Mouse (Mus musculus) C2C12 (cell line): Measurements from ENCODE around the gene Isca1. TPM values are rescaled to one million over a fixed set of nuclear protein-coding genes. Genes with fewer than 3 reads are reported as not detected.

Experiments used
- H3K27me3 ChIP-seq: one replicate; pipeline ENCODE4 v1.6.1; 2011; ENCODE audit not compliant: control insufficient read depth, insufficient read depth, insufficient read length
- H3K36me3 ChIP-seq: one replicate; pipeline ENCODE4 v1.6.1; 2011; ENCODE audit not compliant: control insufficient read depth, insufficient read depth
- H3K4me3 ChIP-seq: one replicate; pipeline ENCODE4 v1.5.1; 2011; ENCODE audit warnings: mild to moderate bottlenecking, control low read depth; ENCODE audit not compliant: poor library complexity, insufficient read depth, severe bottlenecking
- H3K79me2 ChIP-seq: one replicate; pipeline ENCODE4 v1.6.1; 2011; ENCODE audit not compliant: control insufficient read depth, insufficient read depth
- H3K79me3 ChIP-seq: one replicate; pipeline ENCODE4 v1.6.1; 2011; ENCODE audit warnings: low read depth, control low read depth
- H3ac ChIP-seq: one replicate; pipeline ENCODE3; 2011; ENCODE audit warnings: low read depth; ENCODE audit not compliant: control insufficient read depth, insufficient read length
- CEBPB ChIP-seq: IDR thresholded peaks from one replicate; pipeline ENCODE4 v1.6.1; 2011; ENCODE audit warnings: low read depth, mild to moderate bottlenecking, control low read depth, moderate library complexity
- CTCF ChIP-seq: IDR thresholded peaks from one replicate; pipeline ENCODE4 v1.5.1; 2011; ENCODE audit not compliant: control insufficient read depth, insufficient read depth, insufficient read length
- FOSL1 ChIP-seq: IDR thresholded peaks from one replicate; pipeline ENCODE4 v1.8.0; 2011; ENCODE audit warnings: mild to moderate bottlenecking, low read length; ENCODE audit not compliant: poor library complexity, insufficient read depth, severe bottlenecking
- MAX ChIP-seq: IDR thresholded peaks from one replicate; pipeline ENCODE4 v1.6.1; 2011; ENCODE audit warnings: mild to moderate bottlenecking, control low read depth
- MYOD1 ChIP-seq: IDR thresholded peaks from one replicate; pipeline ENCODE4 v1.6.1; 2011; ENCODE audit warnings: low read depth; ENCODE audit not compliant: control insufficient read depth, insufficient read length
- MYOG ChIP-seq: IDR thresholded peaks from one replicate; pipeline ENCODE4 v1.6.1; 2011; ENCODE audit not compliant: control insufficient read depth, insufficient read length; ENCODE audit errors: extremely low read depth
- USF1 ChIP-seq: IDR thresholded peaks from one replicate; pipeline ENCODE4 v1.6.1; 2011; ENCODE audit warnings: low read depth, mild to moderate bottlenecking, control low read depth, moderate library complexity
- polyA plus RNA-seq: library from polyadenylated mRNA; unstranded; fragments of >200 nt; fragmentation: generic; extraction: Trizol; gene quantifications from one replicate; pipeline ENCODE4 v1.2.1, GENCODE M21; 2012; ENCODE audit warnings: missing spikeins

Gene Isca1
- polyA plus RNA-seq, 1 experiment, result 43.2 TPM

DNA sequence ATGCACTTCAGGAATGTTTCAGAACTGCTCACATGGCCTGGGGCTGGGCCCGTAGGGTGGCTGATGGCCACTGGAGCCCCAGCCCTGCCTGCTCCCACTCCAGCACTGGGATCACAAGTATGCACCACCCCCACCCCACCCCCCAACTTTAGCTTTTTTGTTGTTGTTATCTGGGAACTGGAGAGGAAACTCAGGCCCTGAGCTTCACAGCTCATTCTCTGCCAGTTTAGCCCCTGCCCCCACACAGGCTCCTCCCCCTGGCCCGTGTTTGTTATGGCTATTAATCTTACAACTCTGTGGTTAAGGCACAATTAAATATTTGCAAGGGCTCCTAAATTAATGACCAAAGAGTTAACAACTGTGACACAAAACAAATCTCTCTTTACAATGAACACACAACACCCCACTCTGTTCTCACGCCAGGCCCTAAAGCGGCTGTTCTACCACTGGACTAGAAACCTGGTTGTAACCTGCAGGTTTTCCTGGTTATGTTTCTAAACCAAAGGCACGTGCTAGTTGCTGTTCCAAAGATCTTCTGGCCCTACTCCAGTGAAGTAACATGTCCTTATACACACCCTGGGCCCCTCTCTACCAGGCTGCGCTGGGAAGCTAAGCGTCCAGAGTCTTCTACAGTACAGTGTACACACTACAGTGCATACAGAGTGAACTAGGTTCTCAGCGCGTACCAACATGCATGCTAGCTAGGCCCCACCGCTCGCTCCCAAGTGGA, 2.7 kb downstream of the Isca1 start:
- no peak for TF ChIP-seq MYOG
- TF ChIP-seq CEBPB, result no peak
- no peak for TF ChIP-seq FOSL1
- TF ChIP-seq CTCF, result no peak
- TF ChIP-seq MYOD1, result no peak
- TF ChIP-seq USF1, result no peak
- no peak for TF ChIP-seq MAX

DNA sequence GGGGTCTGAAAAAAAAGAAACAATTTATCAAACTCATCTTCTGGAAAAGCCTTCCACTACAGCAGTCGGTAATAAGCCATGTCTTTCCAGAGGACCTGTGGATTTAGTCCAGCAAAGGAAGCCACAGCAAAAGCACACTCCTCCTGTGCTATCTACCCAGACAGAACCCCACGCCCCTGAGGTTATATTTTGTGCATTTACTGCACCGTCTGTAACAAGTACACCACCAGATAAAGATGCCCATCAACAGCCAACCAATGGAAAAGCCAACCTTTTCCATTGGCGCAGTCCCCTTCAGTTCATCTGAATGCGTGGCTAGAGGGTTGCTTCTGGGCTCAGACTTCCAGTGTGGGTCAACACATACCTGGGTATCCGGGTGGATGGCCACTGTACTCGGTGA, 6.8 kb downstream of the Isca1 start:
- H3K79me3 ChIP-seq, result peaks cover 34% of the 10 kb centered on the region
- H3K79me2 ChIP-seq, result peaks cover 49% of the 10 kb centered on the region
- H3ac ChIP-seq, result no peak overlapping the region
- TF ChIP-seq USF1, result no peak
- no peak for TF ChIP-seq FOSL1
- no peak for TF ChIP-seq MYOD1
- TF ChIP-seq MAX, result no peak
- TF ChIP-seq MYOG, result no peak
- no peak for TF ChIP-seq CTCF
- TF ChIP-seq CEBPB, result no peak
- no peaks in the 10 kb centered on the region for H3K27me3 ChIP-seq
- H3K4me3 ChIP-seq, result no peak overlapping the region
- peaks cover 37% of the 10 kb centered on the region for H3K36me3 ChIP-seq

More for the DNA sequence above, 2.7 kb downstream of the Isca1 start:
- Histone ChIP-seq H3K36me3 (peaks cover 23% of the 10 kb centered on the region), H3K4me3 (no peak overlapping the region), H3K79me2 (peaks cover 66% of the 10 kb centered on the region), H3K79me3 (peaks cover 48% of the 10 kb centered on the region), H3ac (no peak overlapping the region), H3K27me3 (no peaks in the 10 kb centered on the region)

DNA sequence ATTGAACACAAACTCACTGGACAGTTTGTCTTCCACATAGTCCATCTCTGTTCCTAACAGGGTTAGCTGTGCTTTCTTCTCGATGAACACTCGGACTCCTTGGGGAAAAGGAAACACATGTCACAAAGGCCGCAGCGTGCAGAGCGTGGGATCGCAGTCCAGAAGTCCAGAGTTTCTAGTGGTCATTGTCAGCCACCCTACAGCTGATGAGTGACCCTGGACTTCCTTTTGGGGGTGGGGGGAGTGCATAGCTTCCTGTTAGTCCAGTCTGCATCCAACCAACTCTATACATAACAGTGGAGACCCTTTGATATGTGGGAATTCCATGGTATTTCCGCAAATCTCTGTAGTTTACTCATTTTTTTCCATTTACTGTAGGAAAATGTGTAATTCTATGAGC, 12.7 kb downstream of the Isca1 start:
- TF ChIP-seq MYOD1, result no peak
- no peak for TF ChIP-seq FOSL1
- TF ChIP-seq CTCF, result no peak
- no peak for TF ChIP-seq USF1
- TF ChIP-seq MYOG, result no peak
- no peak for TF ChIP-seq CEBPB
- no peak for TF ChIP-seq MAX
- Histone ChIP-seq H3ac (no peak overlapping the region), H3K79me3 (no peaks in the 10 kb centered on the region), H3K36me3 (peaks cover 39% of the 10 kb centered on the region), H3K4me3 (no peak overlapping the region), H3K79me2 (no peaks in the 10 kb centered on the region), H3K27me3 (no peaks in the 10 kb centered on the region)

DNA sequence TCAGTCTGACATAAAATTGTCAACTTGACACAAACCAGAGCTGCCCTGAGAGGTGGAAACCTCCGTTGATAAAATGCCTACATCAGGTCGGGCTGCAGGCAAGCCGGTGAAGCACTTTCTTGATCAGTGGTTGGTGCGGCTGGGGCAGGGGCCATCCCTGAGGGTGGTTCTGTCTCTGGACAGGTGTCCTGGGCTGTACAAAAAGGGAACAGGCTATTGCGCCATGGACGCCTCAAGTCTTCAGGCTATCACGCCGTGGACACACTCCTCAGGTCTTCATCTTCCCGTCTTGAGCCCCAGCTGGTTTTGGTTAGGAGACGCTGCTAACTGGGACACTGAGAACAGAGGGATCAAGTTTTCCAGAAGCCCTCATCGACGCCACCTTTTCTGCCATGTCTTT, 19.3 kb downstream of the Isca1 start:
- peaks cover 5% of the 10 kb centered on the region for H3K36me3 ChIP-seq
- TF ChIP-seq FOSL1 (no peak), USF1 (no peak), MAX (no peak), CTCF (no peak), CEBPB (no peak), MYOD1 (no peak), MYOG (no peak)

DNA sequence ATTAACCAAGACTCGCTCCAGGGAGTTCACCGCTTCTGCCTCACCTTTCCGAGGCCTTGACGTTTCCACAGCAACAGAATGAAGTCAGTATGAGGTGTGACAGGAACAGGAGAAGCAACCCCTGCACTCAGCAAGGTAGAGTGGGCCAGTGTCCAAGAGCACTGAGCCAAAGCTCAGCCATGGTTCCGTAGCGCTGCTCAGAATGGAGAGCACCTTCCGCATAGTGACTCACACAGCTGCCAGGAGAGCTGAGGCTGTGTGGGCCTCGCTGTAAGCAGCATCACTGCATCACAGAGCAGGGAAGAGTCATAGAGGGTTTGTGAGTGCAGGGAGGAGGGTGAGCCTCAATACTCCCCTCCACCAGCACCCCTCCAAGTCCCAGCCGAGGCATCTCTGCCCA, 22.9 kb downstream of the Isca1 start, which contains the start of gene 1700014D04Rik:
TSS of gene 1700014D04Rik (minus strand) at position 42 of the 400 bp plus-strand sequence.
- Histone ChIP-seq H3K27me3 (no peaks in the 10 kb centered on the region), H3K36me3 (no peaks in the 10 kb centered on the region), H3K79me2 (no peaks in the 10 kb centered on the region), H3K4me3 (no peak within 1 kb of the TSS), H3ac (no peak within 1 kb of the TSS), H3K79me3 (no peaks in the 10 kb centered on the region)
- no peak for TF ChIP-seq USF1
- no peak for TF ChIP-seq CTCF
- TF ChIP-seq FOSL1, result no peak
- TF ChIP-seq MAX, result no peak
- no peak for TF ChIP-seq CEBPB
- no peak for TF ChIP-seq MYOD1
- TF ChIP-seq MYOG, result no peak

More for the DNA sequence above, 19.3 kb downstream of the Isca1 start:
- Histone ChIP-seq H3K4me3 (no peak overlapping the region), H3K79me3 (no peaks in the 10 kb centered on the region), H3ac (no peak overlapping the region), H3K27me3 (no peaks in the 10 kb centered on the region), H3K79me2 (no peaks in the 10 kb centered on the region)

DNA sequence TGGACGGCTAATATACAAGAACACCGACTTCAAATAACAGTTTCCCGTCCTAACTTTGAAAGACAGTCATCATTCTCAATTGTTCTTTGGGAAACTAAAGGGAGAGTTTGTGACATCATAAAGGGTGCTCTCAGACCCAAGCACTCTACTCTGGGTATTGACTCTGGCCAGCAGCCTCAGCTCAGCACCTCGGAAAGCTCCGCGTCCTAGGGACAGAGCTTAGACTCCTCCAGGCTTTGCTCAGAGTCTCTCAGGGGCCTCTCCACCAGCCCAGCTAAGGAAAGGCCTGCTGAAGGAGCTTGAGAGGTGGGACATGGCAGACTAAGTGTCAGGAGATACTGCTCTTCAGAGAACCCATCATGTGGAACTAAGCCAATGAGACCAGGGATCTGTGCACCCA, 23.4 kb downstream of the Isca1 start:
- Histone ChIP-seq H3K36me3 (no peaks in the 10 kb centered on the region), H3K79me3 (no peaks in the 10 kb centered on the region), H3K27me3 (no peaks in the 10 kb centered on the region), H3ac (no peak overlapping the region), H3K4me3 (no peak overlapping the region), H3K79me2 (no peaks in the 10 kb centered on the region)
- TF ChIP-seq MYOG, result no peak
- TF ChIP-seq CTCF, result no peak
- TF ChIP-seq USF1, result no peak
- TF ChIP-seq FOSL1, result no peak
- TF ChIP-seq CEBPB, result no peak
- TF ChIP-seq MAX, result no peak
- no peak for TF ChIP-seq MYOD1
